Mouse (Mus musculus): ENCODE measurements around the gene Gm10799. TPM values are rescaled to one million over a fixed set of nuclear protein-coding genes. Genes with fewer than 3 reads are reported as not detected.
"Not testable (repeated sequence)": the region's sequence is repeated elsewhere in the genome, so short reads cannot be mapped to it uniquely, and the experiment has no call there.

Gm10799 gene
- total RNA-seq, 4 experiments from 2014 or later, result not detected

- DNase-seq (ENCODE audit: low spot score in 2 of 2), result peak; percentile 15 to 30
Observed at GRCm38 (mm10) chr2:104069704-104070185, 1.4 kb upstream of the Gm10799 start, which contains the start of gene Cd59b. Gene Cd59b (plus strand): TSS chr2:104069849.

GRCm38 (mm10) chr2:104065526-104065925 lies 2.8 kb downstream of the Gm10799 start, which contains the start of gene Gm10912:
Gene Gm10912 (plus strand): TSS chr2:104065826.
- not testable (repeated sequence) for DNase-seq (ENCODE audit: low spot score in 2 of 2)

GRCm38 (mm10) chr2:104064152-104064551 lies 4.2 kb downstream of the Gm10799 start:
- DNase-seq (ENCODE audit: low spot score in 2 of 2), result no peak

- DNase-seq (ENCODE audit: low spot score in 2 of 2), result no peak
Observed at GRCm38 (mm10) chr2:104062665-104063064, 5.7 kb downstream of the Gm10799 start.

GRCm38 (mm10) chr2:104060996-104061395 lies 7.4 kb downstream of the Gm10799 start:
- DNase-seq (ENCODE audit: low spot score in 2 of 2), result no peak

GRCm38 (mm10) chr2:104059786-104060185 lies 8.6 kb downstream of the Gm10799 start:
- no peak for DNase-seq (ENCODE audit: low spot score in 2 of 2)

- no peak for DNase-seq (ENCODE audit: low spot score in 2 of 2)
Observed at GRCm38 (mm10) chr2:104058954-104059353, 9.4 kb downstream of the Gm10799 start.

GRCm38 (mm10) chr2:104058381-104058780 lies 10.0 kb downstream of the Gm10799 start:
- no peak for DNase-seq (ENCODE audit: low spot score in 2 of 2)

GRCm38 (mm10) chr2:104044479-104045080 lies 23.8 kb downstream of the Gm10799 start:
- peak in 1 of 2 experiments; percentile 34 for DNase-seq (ENCODE audit: low spot score in 2 of 2)

GRCm38 (mm10) chr2:104043624-104044478 lies 24.5 kb downstream of the Gm10799 start:
- no peak for DNase-seq (ENCODE audit: low spot score in 2 of 2)

GRCm38 (mm10) chr2:104042766-104043165 lies 25.6 kb downstream of the Gm10799 start:
- DNase-seq (ENCODE audit: low spot score in 2 of 2), result no peak

GRCm38 (mm10) chr2:104041632-104042031 lies 26.7 kb downstream of the Gm10799 start:
- no peak for DNase-seq (ENCODE audit: low spot score in 2 of 2)

- DNase-seq (ENCODE audit: low spot score in 2 of 2), result no peak
Observed at GRCm38 (mm10) chr2:104038236-104038635, 30.1 kb downstream of the Gm10799 start.

- DNase-seq (ENCODE audit: low spot score in 2 of 2), result no peak
Observed at GRCm38 (mm10) chr2:104036316-104036715, 32.0 kb downstream of the Gm10799 start.

- peak; percentile 9 to 30 for DNase-seq (ENCODE audit: low spot score in 2 of 2)
Observed at GRCm38 (mm10) chr2:104035595-104035994, 32.8 kb downstream of the Gm10799 start.

GRCm38 (mm10) chr2:104034832-104035472 lies 33.4 kb downstream of the Gm10799 start:
- DNase-seq (ENCODE audit: low spot score in 2 of 2), result peak; percentile 27 to 38

- DNase-seq (ENCODE audit: low spot score in 2 of 2), result no peak
Observed at GRCm38 (mm10) chr2:104032056-104032455, 36.3 kb downstream of the Gm10799 start.

GRCm38 (mm10) chr2:104030381-104030780 lies 38.0 kb downstream of the Gm10799 start:
- no peak for DNase-seq (ENCODE audit: low spot score in 2 of 2)

- no peak for DNase-seq (ENCODE audit: low spot score in 2 of 2)
Observed at GRCm38 (mm10) chr2:104029074-104029473, 39.3 kb downstream of the Gm10799 start.

GRCm38 (mm10) chr2:104028139-104028723 lies 40.1 kb downstream of the Gm10799 start, which contains the start of gene 4931422A03Rik:
Gene 4931422A03Rik (minus strand): TSS chr2:104028361.
- peak; percentile 11 to 31 for DNase-seq (ENCODE audit: low spot score in 2 of 2)

GRCm38 (mm10) chr2:104027458-104028138 lies 40.8 kb downstream of the Gm10799 start, which contains the start of gene Fbxo3:
Gene Fbxo3 (plus strand): TSS chr2:104027721.
- peak; percentile 86 for DNase-seq (ENCODE audit: low spot score in 2 of 2)

Measured in gastrocnemius, adult 8-10 months (tissue).